Mouse (Mus musculus): ENCODE measurements around the gene Glb1l2.

GRCm38 (mm10) chr9:26819942-26820341 is 13.7 kb upstream of the Glb1l2 start:
- no peak for TF ChIP-seq CHD2 (IDR thresholded peaks at IDR 0.05; ENCODE audit: low read depth, low read length)
- no peak for TF ChIP-seq MAFK (IDR thresholded peaks at IDR 0.05; ENCODE audit: insufficient read depth, low read depth, low read length)
- TF ChIP-seq ZC3H11A (IDR thresholded peaks at IDR 0.05; ENCODE audit: borderline replicate concordance, low read depth, low read length), result no peak
- TF ChIP-seq ZNF384 (IDR thresholded peaks at IDR 0.05; ENCODE audit: low read depth, low read length), result no peak
- TF ChIP-seq HCFC1 (IDR thresholded peaks at IDR 0.05; ENCODE audit: borderline replicate concordance, insufficient read depth, low read length), result no peak
